In the genomic region with DNA sequence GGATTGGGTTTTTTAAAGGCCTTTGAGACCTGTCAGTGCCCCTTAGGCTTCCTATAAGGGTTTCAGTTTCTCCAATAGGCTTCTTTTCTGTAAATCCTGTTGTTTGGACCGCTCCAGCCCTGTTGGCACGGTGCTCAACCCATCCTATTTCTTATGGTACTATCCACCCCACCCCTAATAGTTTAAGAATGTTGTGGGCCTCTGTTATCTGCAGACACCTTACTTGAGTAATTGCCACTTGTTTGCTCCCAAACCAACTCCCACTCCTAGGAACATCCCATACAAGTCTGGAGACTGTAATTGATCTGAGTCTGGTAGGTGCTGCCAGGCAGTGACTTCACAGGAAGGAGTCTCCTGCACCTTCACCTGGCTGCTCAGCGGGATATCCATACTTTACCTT, we compare ENCODE assay signal across 9 mouse cellular contexts. TPM values are rescaled to one million over a fixed set of nuclear protein-coding genes. Genes with fewer than 3 reads are reported as not detected.
DNase-seq lines count a peak whose midpoint lies in the region; ATAC-seq and TF ChIP-seq lines count a peak whose summit lies in the region.
"Had no signal": no experiment of that assay in that cellular context is flagged by ENCODE, and none has a peak within 500 bp of the region (broad histone marks: within the 10 kb centered on the region; RNA-seq: fewer than 3 reads in every experiment).

No protein-coding gene starts in this region.

- ATAC-seq in heart, embryonic 14.5 days (ENCODE audit: insufficient number of reproducible peaks, insufficient read depth, low FRiP score, low read depth): no peak
- no peak for ATAC-seq in forebrain, embryonic 14.5 days
- no peak for ATAC-seq in liver, embryonic 16.5 days (ENCODE audit: low read depth)
- ATAC-seq in erythroid progenitor cell, adult 5-6 weeks (replicated peaks; ENCODE audit: low FRiP score, poor library complexity, severe bottlenecking): no peak

- H3K27ac ChIP-seq in heart, embryonic 14.5 days (replicated peaks in 1 of 2; ENCODE audit: control insufficient read depth in 1 of 2, insufficient read depth in 1 of 2, low read depth in 2 of 2, low read length in 2 of 2): peak overlapping the region in 1 of 2 experiments; percentile 91; a peak in 2 of 4 replicates
- H3K27ac ChIP-seq in ES-Bruce4 (ENCODE audit: insufficient read depth, low read length): no peak overlapping the region
- peak overlapping the region; percentile 96; the same call in 1 of the 2 replicates for H3K27ac ChIP-seq in forebrain, embryonic 14.5 days (ENCODE audit: low read depth, low read length)
- peak overlapping the region; percentile 96 for H3K27ac ChIP-seq in liver, embryonic 16.5 days (ENCODE audit: low read length)

- H3K9me3 ChIP-seq in heart, embryonic 14.5 days (ENCODE audit: control insufficient read depth, low read length): no peaks in the 10 kb centered on the region
- H3K9me3 ChIP-seq in ES-Bruce4 (replicated peaks; ENCODE audit: control insufficient read depth, insufficient read depth, low read length, poor library complexity, severe bottlenecking): no peaks in the 10 kb centered on the region
- no peaks in the 10 kb centered on the region for H3K9me3 ChIP-seq in forebrain, embryonic 14.5 days (replicated peaks; ENCODE audit: control insufficient read depth, low read length)
- H3K9me3 ChIP-seq in liver, embryonic 16.5 days (replicated peaks; ENCODE audit: control insufficient read depth, low read length): no peaks in the 10 kb centered on the region

- WGBS in heart, embryonic 14.5 days: 57% methylated on average over 3 of the region's 3 CpGs
- WGBS in forebrain, embryonic 14.5 days: 46% methylated on average over 3 of the region's 3 CpGs
- WGBS in liver, embryonic 16.5 days (ENCODE audit: insufficient replicate concordance): 40% methylated on average over 3 of the region's 3 CpGs

- H3K4me2 ChIP-seq in heart, embryonic 14.5 days (ENCODE audit: low read length): peak overlapping the region; percentile 95
- peak overlapping the region; percentile 89 for H3K4me2 ChIP-seq in forebrain, embryonic 14.5 days (ENCODE audit: low read length)
- peak overlapping the region; percentile 89 for H3K4me2 ChIP-seq in liver, embryonic 16.5 days (ENCODE audit: low read depth, low read length)

- H3K9ac ChIP-seq in heart, embryonic 14.5 days (ENCODE audit: low read length): peak overlapping the region; percentile 91
- H3K9ac ChIP-seq in ES-Bruce4 (ENCODE audit: low read depth, poor library complexity, severe bottlenecking): peak overlapping the region; percentile 69
- peak overlapping the region; percentile 79 for H3K9ac ChIP-seq in forebrain, embryonic 14.5 days (ENCODE audit: low read length)
- peak overlapping the region; percentile 95 for H3K9ac ChIP-seq in liver, embryonic 16.5 days (ENCODE audit: low read depth, low read length)

- no peak for TF ChIP-seq EP300 in ES-Bruce4 (IDR thresholded peaks at IDR 0.05; ENCODE audit: insufficient read depth, low read depth, low read length)

- peaks cover 0 to 14% of the 10 kb centered on the region in 2 experiments; a peak in 3 of 4 replicates for H3K4me1 ChIP-seq in heart, embryonic 14.5 days (ENCODE audit: control insufficient read depth in 2 of 2, insufficient read depth in 2 of 2, low read length in 2 of 2)
- no peaks in the 10 kb centered on the region for H3K4me1 ChIP-seq in ES-Bruce4 (ENCODE audit: control insufficient read depth, insufficient read depth, low read length)
- H3K4me1 ChIP-seq in forebrain, embryonic 14.5 days (ENCODE audit: control insufficient read depth, insufficient read depth, low read length): peaks cover 8% of the 10 kb centered on the region
- H3K4me1 ChIP-seq in liver, embryonic 16.5 days (ENCODE audit: control insufficient read depth, low read depth, low read length): peaks cover 15% of the 10 kb centered on the region

- peak overlapping the region; percentile 78 to 93 for H3K4me3 ChIP-seq in heart, embryonic 14.5 days (ENCODE audit: control insufficient read depth in 1 of 2, insufficient read depth in 1 of 2, low read depth in 1 of 2, low read length in 2 of 2)
- peak overlapping the region; percentile 92 for H3K4me3 ChIP-seq in ES-Bruce4 (ENCODE audit: low read depth, low read length)
- peak overlapping the region; percentile 77 for H3K4me3 ChIP-seq in forebrain, embryonic 14.5 days (ENCODE audit: low read depth, low read length)
- peak overlapping the region; percentile 84 for H3K4me3 ChIP-seq in liver, embryonic 16.5 days (ENCODE audit: low read depth, low read length)

- H3K36me3 ChIP-seq in heart, embryonic 14.5 days (ENCODE audit: control insufficient read depth, insufficient read depth, low read length): peaks cover 50% of the 10 kb centered on the region
- peaks cover 41% of the 10 kb centered on the region for H3K36me3 ChIP-seq in ES-Bruce4 (ENCODE audit: control insufficient read depth, insufficient read depth, low read length, poor library complexity, severe bottlenecking)
- H3K36me3 ChIP-seq in forebrain, embryonic 14.5 days (ENCODE audit: control insufficient read depth, insufficient read depth, low read length): peaks cover 69% of the 10 kb centered on the region
- peaks cover 44% of the 10 kb centered on the region for H3K36me3 ChIP-seq in liver, embryonic 16.5 days (ENCODE audit: control insufficient read depth, insufficient read depth)

- H3K27me3 ChIP-seq in heart, embryonic 14.5 days (ENCODE audit: control insufficient read depth, insufficient read depth, low read length): no peaks in the 10 kb centered on the region
- no peaks in the 10 kb centered on the region for H3K27me3 ChIP-seq in ES-Bruce4 (ENCODE audit: control insufficient read depth, insufficient read depth, low read length, poor library complexity, severe bottlenecking)
- no peaks in the 10 kb centered on the region for H3K27me3 ChIP-seq in forebrain, embryonic 14.5 days (replicated peaks; ENCODE audit: control insufficient read depth, insufficient read depth, low read length)
- H3K27me3 ChIP-seq in liver, embryonic 16.5 days (ENCODE audit: control insufficient read depth, insufficient read depth, low read depth, low read length): no peaks in the 10 kb centered on the region
- H3K27me3 ChIP-seq: Patski had no signal

- no peak for TF ChIP-seq POLR2A in ES-Bruce4 (IDR thresholded peaks at IDR 0.05; ENCODE audit: insufficient read depth, low read length)

- TF ChIP-seq CTCF in ES-Bruce4 (IDR thresholded peaks at IDR 0.05; ENCODE audit: low read depth, low read length): no peak

- DNase-seq in heart, adult 9 months (ENCODE audit: low spot score in 2 of 2): no peak
- DNase-seq in forebrain, embryonic 14.5 days (ENCODE audit: low spot score): no peak
- DNase-seq in urinary bladder, postnatal 25 days (ENCODE audit: low spot score): no peak
- no peak for DNase-seq in layer of hippocampus, postnatal 36 days

RNA-seq across cellular contexts. Expression of gene Leng8, which starts 0.9 kb away (rescaled TPM):
- polyA plus RNA-seq in heart, embryonic 14.5 days (2014; fragmentation: Nextera tagmentation; extraction: Ambion mirVana): 27.0 and 43.6 TPM in 2 replicates
- 96.3 and 98.5 TPM in 2 replicates for polyA plus RNA-seq in ES-Bruce4 (2011; ENCODE audit: insufficient read depth, insufficient read length, low read depth, missing spikeins)
- polyA plus RNA-seq in forebrain, embryonic 14.5 days (2014; fragmentation: Nextera tagmentation; extraction: Ambion mirVana): 43.0 and 59.2 TPM in 2 replicates
- 20.2 and 23.4 TPM in 2 replicates for polyA plus RNA-seq in liver, embryonic 16.5 days (2015; fragmentation: Nextera tagmentation; extraction: Ambion mirVana)
- total RNA-seq in erythroid progenitor cell, adult 5-6 weeks (2015; ENCODE audit: low replicate concordance): 104 and 111 TPM in 2 replicates
- total RNA-seq in erythroid progenitor cell, adult 5-6 weeks (2017; ENCODE audit: low replicate concordance): 106 and 112 TPM in 2 replicates
- 100 to 1,000 TPM; 154 to 191 TPM for total RNA-seq in layer of hippocampus, postnatal 36 days (2021)

RNA-seq across cellular contexts. Expression of gene Leng9, which starts 12.4 kb away (rescaled TPM):
- 1.5 and 2.9 TPM in 2 replicates for polyA plus RNA-seq in heart, embryonic 14.5 days (2014; fragmentation: Nextera tagmentation; extraction: Ambion mirVana)
- polyA plus RNA-seq in ES-Bruce4 (2011; ENCODE audit: insufficient read depth, insufficient read length, low read depth, missing spikeins): 0.53 and 0.73 TPM in 2 replicates
- polyA plus RNA-seq in forebrain, embryonic 14.5 days (2014; fragmentation: Nextera tagmentation; extraction: Ambion mirVana): 3.1 and 3.9 TPM in 2 replicates
- polyA plus RNA-seq in liver, embryonic 16.5 days (2015; fragmentation: Nextera tagmentation; extraction: Ambion mirVana): 1.0 and 1.2 TPM in 2 replicates
- 2.9 TPM in 1 of 2 replicates, not detected in the other for total RNA-seq in erythroid progenitor cell, adult 5-6 weeks (2015; ENCODE audit: low replicate concordance)
- total RNA-seq in erythroid progenitor cell, adult 5-6 weeks (2017; ENCODE audit: low replicate concordance): 0.64 and 1.4 TPM in 2 replicates
- 1 to 10 TPM; 5.5 to 5.9 TPM for total RNA-seq in layer of hippocampus, postnatal 36 days (2021)

RNA-seq across cellular contexts. Expression of gene Ttyh1, which starts 18.5 kb away (rescaled TPM):
- polyA plus RNA-seq in heart, embryonic 14.5 days (2014; fragmentation: Nextera tagmentation; extraction: Ambion mirVana): 0.70 and 0.72 TPM in 2 replicates
- polyA plus RNA-seq in ES-Bruce4 (2011; ENCODE audit: insufficient read depth, insufficient read length, low read depth, missing spikeins): 22.1 and 25.0 TPM in 2 replicates
- polyA plus RNA-seq in forebrain, embryonic 14.5 days (2014; fragmentation: Nextera tagmentation; extraction: Ambion mirVana): 61.6 and 68.0 TPM in 2 replicates
- polyA plus RNA-seq in liver, embryonic 16.5 days (2015; fragmentation: Nextera tagmentation; extraction: Ambion mirVana): 0.20 and 0.50 TPM in 2 replicates
- total RNA-seq in erythroid progenitor cell, adult 5-6 weeks (2015; ENCODE audit: low replicate concordance): not detected in 2 replicates
- total RNA-seq in erythroid progenitor cell, adult 5-6 weeks (2017; ENCODE audit: low replicate concordance): under 0.01 TPM in 1 of 2 replicates, not detected in the other
- total RNA-seq in layer of hippocampus, postnatal 36 days (2021): 100 to 1,000 TPM; 554 to 570 TPM

RNA-seq across cellular contexts. Expression of gene Cdc42ep5, which starts 26.9 kb away (rescaled TPM):
- 26.7 and 26.9 TPM in 2 replicates for polyA plus RNA-seq in heart, embryonic 14.5 days (2014; fragmentation: Nextera tagmentation; extraction: Ambion mirVana)
- 28.1 and 33.8 TPM in 2 replicates for polyA plus RNA-seq in ES-Bruce4 (2011; ENCODE audit: insufficient read depth, insufficient read length, low read depth, missing spikeins)
- polyA plus RNA-seq in forebrain, embryonic 14.5 days (2014; fragmentation: Nextera tagmentation; extraction: Ambion mirVana): 5.6 and 5.9 TPM in 2 replicates
- 5.5 and 6.7 TPM in 2 replicates for polyA plus RNA-seq in liver, embryonic 16.5 days (2015; fragmentation: Nextera tagmentation; extraction: Ambion mirVana)
- total RNA-seq in erythroid progenitor cell, adult 5-6 weeks (2015; ENCODE audit: low replicate concordance): not detected in 2 replicates
- not detected in 2 replicates for total RNA-seq in erythroid progenitor cell, adult 5-6 weeks (2017; ENCODE audit: low replicate concordance)
- total RNA-seq in layer of hippocampus, postnatal 36 days (2021): 1 to 10 TPM in 1 of 2 experiments, under 1 TPM in 1; 0.95 to 1.1 TPM

Comparison
In these comparisons a context has a peak if more than half of its experiments do, and no peak if none do; other contexts are left out.
1. RNA of gene Ttyh1, which starts 18.5 kb away (polyA plus RNA-seq): 61.6 to 68.0 TPM in forebrain, embryonic 14.5 days and 22.1 to 25.0 TPM in ES-Bruce4; 0.70 to 0.72 TPM in heart, embryonic 14.5 days and 0.20 to 0.50 TPM in liver, embryonic 16.5 days; every median in the first group is over 10 times any median in the second.
2. Peak in every context shown above with its lines, with median percentiles within 50 percentile points of each other: H3K4me2 ChIP-seq, H3K4me3 ChIP-seq and H3K9ac ChIP-seq.